Mouse (Mus musculus): Measurements from ENCODE around the gene Sema4c.
A peak's percentile ranks its signal among the peaks of the same experiment; 100 is the strongest.
"Not testable (repeated sequence)": the region's sequence is repeated elsewhere in the genome, so short reads cannot be mapped to it uniquely, and the experiment has no call there.

Gene Sema4c

GRCm38 (mm10) chr1:36556553-36557456, 1.3 kb downstream of the Sema4c start:
- DNase-seq (ENCODE audit: low spot score) = peak; percentile 92

- DNase-seq (ENCODE audit: low spot score) = no peak
Measured at GRCm38 (mm10) chr1:36555798-36556395, 2.3 kb downstream of the Sema4c start.

GRCm38 (mm10) chr1:36554633-36555399, 3.3 kb downstream of the Sema4c start:
- no peak for DNase-seq (ENCODE audit: low spot score)

- no peak for DNase-seq (ENCODE audit: low spot score)
Measured at GRCm38 (mm10) chr1:36552506-36552905, 5.6 kb downstream of the Sema4c start.

GRCm38 (mm10) chr1:36551904-36552303, 6.2 kb downstream of the Sema4c start:
- DNase-seq (ENCODE audit: low spot score) = no peak

- DNase-seq (ENCODE audit: low spot score) = no peak
Measured at GRCm38 (mm10) chr1:36550075-36550863, 7.9 kb downstream of the Sema4c start.

- DNase-seq (ENCODE audit: low spot score) = no peak
Measured at GRCm38 (mm10) chr1:36549491-36549890, 8.7 kb downstream of the Sema4c start.

- no peak for DNase-seq (ENCODE audit: low spot score)
Measured at GRCm38 (mm10) chr1:36548771-36549170, 9.4 kb downstream of the Sema4c start.

GRCm38 (mm10) chr1:36547981-36548598, 10.1 kb downstream of the Sema4c start:
- peak; percentile 65 for DNase-seq (ENCODE audit: low spot score)

- DNase-seq (ENCODE audit: low spot score) = peak; percentile 96
Measured at GRCm38 (mm10) chr1:36546888-36547471, 11.2 kb downstream of the Sema4c start, which contains the start of gene Ankrd39. Gene Ankrd39, minus strand, starts transcription at chr1:36547445.

- DNase-seq (ENCODE audit: low spot score) = no peak
Measured at GRCm38 (mm10) chr1:36545845-36546600, 12.1 kb downstream of the Sema4c start.

GRCm38 (mm10) chr1:36545382-36545781, 12.8 kb downstream of the Sema4c start:
- DNase-seq (ENCODE audit: low spot score) = no peak

- no peak for DNase-seq (ENCODE audit: low spot score)
Measured at GRCm38 (mm10) chr1:36542925-36543324, 15.2 kb downstream of the Sema4c start.

GRCm38 (mm10) chr1:36541844-36542243, 16.3 kb downstream of the Sema4c start:
- no peak for DNase-seq (ENCODE audit: low spot score)

- DNase-seq (ENCODE audit: low spot score) = no peak
Measured at GRCm38 (mm10) chr1:36540807-36541206, 17.3 kb downstream of the Sema4c start.

GRCm38 (mm10) chr1:36540132-36540531, 18.0 kb downstream of the Sema4c start:
- DNase-seq (ENCODE audit: low spot score) = no peak

- peak; percentile 82 for DNase-seq (ENCODE audit: low spot score)
Measured at GRCm38 (mm10) chr1:36539186-36539585, 19.0 kb downstream of the Sema4c start, which contains the start of gene Gm42417. Gene Gm42417, minus strand, starts transcription at chr1:36539429.

- no peak for DNase-seq (ENCODE audit: low spot score)
Measured at GRCm38 (mm10) chr1:36538727-36539126, 19.4 kb downstream of the Sema4c start.

- not testable (repeated sequence) for DNase-seq (ENCODE audit: low spot score)
Measured at GRCm38 (mm10) chr1:36536783-36537182, 21.4 kb downstream of the Sema4c start, which contains the start of gene Ankrd23. Gene Ankrd23, minus strand, starts transcription at chr1:36536883.

- DNase-seq (ENCODE audit: low spot score) = no peak
Measured at GRCm38 (mm10) chr1:36536397-36536728, 21.8 kb downstream of the Sema4c start.

Measured in ovary, postnatal 36 days (tissue).